Mouse (Mus musculus): ENCODE results near the gene Rab8b. TPM values are rescaled to one million over a fixed set of nuclear protein-coding genes. Genes with fewer than 3 reads are reported as not detected.

Gene Rab8b
- total RNA-seq (2021) = 10 to 100 TPM; 25.2 to 31.7 TPM

DNA sequence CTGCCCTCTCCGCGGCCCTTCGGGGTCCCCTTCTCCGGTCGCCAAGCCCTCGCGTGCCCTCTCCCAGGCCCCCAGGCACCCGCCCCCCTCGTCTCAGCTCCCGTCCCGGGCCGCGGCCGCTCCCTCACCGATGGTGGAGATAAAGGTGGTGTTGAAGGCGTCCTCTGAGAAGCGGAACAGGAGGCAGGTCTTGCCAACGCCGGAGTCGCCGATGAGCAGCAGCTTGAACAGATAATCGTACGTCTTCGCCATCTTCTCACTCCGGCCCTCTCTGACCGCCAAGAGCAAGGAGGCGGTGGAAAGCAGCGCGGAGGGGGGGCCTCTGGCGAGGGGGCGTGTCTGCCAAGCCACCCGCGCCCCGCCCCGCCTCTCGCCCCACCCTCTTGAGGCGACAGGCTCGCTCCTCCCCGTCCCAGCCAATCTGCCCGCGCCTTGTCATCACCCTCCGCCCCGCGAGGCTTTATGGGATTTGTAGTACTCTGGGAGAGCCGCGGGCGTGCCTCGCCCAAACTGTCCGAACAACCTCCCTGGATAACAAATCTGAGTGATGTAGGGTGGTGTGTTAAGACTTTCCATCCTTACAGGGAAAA is at the start of gene Rab8b:
Rab8b (minus strand) TSS at position 306 of the 590 bp plus-strand sequence.
- intact Hi-C loops (cut with DNase I) = no loop called here
- peak; percentile 95 to 96 for DNase-seq (ENCODE audit: low spot score in 2 of 2)

- DNase-seq (ENCODE audit: low spot score in 2 of 2) = no peak
- intact Hi-C loops (cut with DNase I) = no loop called here
Measured at GRCm38 (mm10) chr9:66967492-66967891, 48.0 kb upstream of the Rab8b start.

- no peak for DNase-seq (ENCODE audit: low spot score in 2 of 2)
Measured at GRCm38 (mm10) chr9:66961478-66961877, 42.0 kb upstream of the Rab8b start.

GRCm38 (mm10) chr9:66957451-66957850 is 38.0 kb upstream of the Rab8b start:
- intact Hi-C loops (cut with DNase I) = no loop called here
- no peak for DNase-seq (ENCODE audit: low spot score in 2 of 2)

More at GRCm38 (mm10) chr9:66961478-66961877, 42.0 kb upstream of the Rab8b start:
- intact Hi-C loops (cut with DNase I) = no loop called here

- DNase-seq (ENCODE audit: low spot score in 2 of 2) = no peak
- intact Hi-C loops (cut with DNase I) = no loop called here
Measured at GRCm38 (mm10) chr9:66952886-66953285, 33.4 kb upstream of the Rab8b start.

DNA sequence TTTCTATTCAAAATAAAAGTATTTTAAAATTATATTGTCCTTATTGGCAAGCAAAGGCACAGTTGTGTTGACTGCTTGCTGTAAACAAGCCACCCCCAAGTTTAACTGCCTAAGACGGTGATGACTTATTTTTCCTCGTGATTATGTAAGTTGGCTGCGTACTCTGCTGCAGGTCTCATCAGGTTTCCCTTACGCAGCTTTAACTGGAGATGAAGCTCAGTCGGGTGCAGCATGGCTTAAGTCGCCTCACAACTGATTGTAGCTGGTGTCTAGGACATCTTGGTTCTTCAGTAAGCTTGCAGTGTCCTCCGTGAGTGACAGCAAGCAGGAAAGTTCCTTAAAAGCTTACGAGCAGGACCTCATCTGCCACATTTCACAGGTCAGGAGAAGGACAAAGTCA is 32.8 kb upstream of the Rab8b start:
- intact Hi-C loops (cut with DNase I) = no loop called here
- no peak for DNase-seq (ENCODE audit: low spot score in 2 of 2)

GRCm38 (mm10) chr9:66948536-66948935 is 29.0 kb upstream of the Rab8b start:
- no peak for DNase-seq (ENCODE audit: low spot score in 2 of 2)
- intact Hi-C loops (cut with DNase I) = loop anchor here (10.0 kb wide), 1 partner anchor 434 kb away; the partner anchor contains the start of gene Fbxl22

GRCm38 (mm10) chr9:66945647-66946641 is 26.5 kb upstream of the Rab8b start, which contains the start of gene Rps27l:
TSS of gene Rps27l (plus strand) at chr9:66946086.
- intact Hi-C loops (cut with DNase I) = loop anchor here (10.0 kb wide), 1 partner anchor 431 kb away; the partner anchor contains the start of gene Fbxl22
- DNase-seq (ENCODE audit: low spot score in 2 of 2) = peak; percentile 90 to 92

DNA sequence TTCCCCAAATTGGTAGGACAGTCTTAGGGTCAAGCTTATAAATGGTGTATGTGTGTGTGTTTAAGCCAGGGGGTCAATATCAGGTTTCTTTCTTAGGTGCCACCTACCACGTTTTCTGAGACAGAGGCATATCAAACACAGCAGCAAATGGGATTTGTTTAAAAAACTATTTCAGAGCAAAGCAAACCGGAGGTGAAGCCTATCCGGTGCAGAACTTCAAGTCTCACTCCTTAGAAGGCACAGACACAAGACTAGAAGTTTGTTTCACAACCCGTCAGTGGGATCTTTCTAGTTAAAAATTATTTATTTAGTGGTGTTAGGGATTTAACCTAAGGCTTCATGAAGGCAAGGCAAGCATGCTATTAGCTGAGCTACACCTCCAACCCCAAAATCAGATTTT is 25.7 kb upstream of the Rab8b start:
- intact Hi-C loops (cut with DNase I) = loop anchor here (10.0 kb wide), 1 partner anchor 430 kb away; the partner anchor contains the start of gene Fbxl22
- peak in 1 of 2 experiments; percentile 0 for DNase-seq (ENCODE audit: low spot score in 2 of 2)

DNA sequence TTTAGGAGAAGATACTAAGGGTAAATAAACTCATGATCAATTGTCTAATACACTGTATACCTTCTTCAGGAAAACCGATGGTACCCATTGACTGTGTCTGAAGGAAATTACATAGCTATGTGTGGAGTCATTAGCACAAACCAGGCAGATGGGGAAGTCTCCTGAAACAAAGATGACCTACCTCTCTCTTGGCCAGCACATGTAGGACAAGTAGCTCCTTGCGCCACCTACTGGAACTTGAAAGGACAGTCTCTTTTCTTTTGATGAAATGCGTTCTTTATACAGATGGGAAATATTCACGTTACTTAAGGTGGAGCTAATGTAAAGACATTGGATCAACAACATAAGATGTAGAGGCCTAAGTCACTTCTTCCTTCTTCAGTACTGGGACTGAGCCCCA is 19.3 kb upstream of the Rab8b start:
- intact Hi-C loops (cut with DNase I) = loop anchor here (5.0 kb wide), 1 partner anchor 102 kb away; no protein-coding TSS in a partner anchor
- no peak for DNase-seq (ENCODE audit: low spot score in 2 of 2)

DNA sequence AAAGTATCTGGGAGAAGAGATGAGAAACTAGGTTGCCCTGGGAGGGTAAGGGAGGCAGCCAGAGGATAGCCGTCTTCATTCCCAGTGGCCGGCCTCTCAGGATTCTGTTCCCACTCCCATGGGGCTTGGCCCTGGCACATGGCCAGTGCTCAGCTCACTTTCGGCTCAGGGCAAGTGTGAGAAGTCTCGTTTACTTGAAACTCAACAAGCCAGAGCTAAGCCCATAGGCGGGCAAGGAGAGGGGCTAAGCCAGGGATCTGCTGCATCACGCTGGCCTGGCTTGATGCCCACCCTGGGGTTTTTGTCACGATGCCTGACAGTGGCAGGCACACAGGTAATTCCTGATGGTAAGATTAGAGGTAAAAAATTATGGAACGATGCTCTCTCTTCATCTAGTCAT is 18.0 kb upstream of the Rab8b start:
- peak in 1 of 2 experiments; percentile 4 for DNase-seq (ENCODE audit: low spot score in 2 of 2)
- intact Hi-C loops (cut with DNase I) = loop anchor here (5.0 kb wide), 1 partner anchor 100 kb away; no protein-coding TSS in a partner anchor

GRCm38 (mm10) chr9:66933869-66934808 is 14.7 kb upstream of the Rab8b start:
- intact Hi-C loops (cut with DNase I) = no loop called here
- DNase-seq (ENCODE audit: low spot score in 2 of 2) = peak in 1 of 2 experiments; percentile 1

DNA sequence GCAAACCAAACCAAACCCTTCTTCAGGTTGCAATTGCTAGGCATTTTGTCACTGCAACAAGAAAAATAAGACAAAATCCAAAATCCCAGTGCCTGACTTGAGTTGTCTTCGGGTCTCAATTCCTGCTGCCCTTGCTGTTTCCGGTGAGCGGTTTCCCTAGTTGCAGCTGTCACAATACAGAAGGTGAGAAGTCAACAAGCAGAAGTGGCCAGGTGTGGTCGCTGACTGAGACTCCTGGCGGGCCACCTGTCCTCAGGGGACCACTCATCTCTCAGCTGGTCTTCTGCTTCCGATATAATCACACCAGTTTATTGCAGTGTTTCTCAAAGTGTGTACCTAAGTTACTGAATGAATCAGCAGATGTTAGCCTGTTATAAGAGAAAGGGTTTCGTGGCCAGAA is 10.9 kb upstream of the Rab8b start:
- intact Hi-C loops (cut with DNase I) = no loop called here
- no peak for DNase-seq (ENCODE audit: low spot score in 2 of 2)

GRCm38 (mm10) chr9:66927696-66928402 is 8.4 kb upstream of the Rab8b start:
- DNase-seq (ENCODE audit: low spot score in 2 of 2) = no peak
- intact Hi-C loops (cut with DNase I) = no loop called here

GRCm38 (mm10) chr9:66925853-66926252 is 6.4 kb upstream of the Rab8b start:
- no peak for DNase-seq (ENCODE audit: low spot score in 2 of 2)
- intact Hi-C loops (cut with DNase I) = no loop called here

GRCm38 (mm10) chr9:66922076-66922475 is 2.6 kb upstream of the Rab8b start:
- intact Hi-C loops (cut with DNase I) = no loop called here
- DNase-seq (ENCODE audit: low spot score in 2 of 2) = no peak

GRCm38 (mm10) chr9:66920488-66921279 is 1.2 kb upstream of the Rab8b start:
- no peak for DNase-seq (ENCODE audit: low spot score in 2 of 2)
- intact Hi-C loops (cut with DNase I) = no loop called here

DNA sequence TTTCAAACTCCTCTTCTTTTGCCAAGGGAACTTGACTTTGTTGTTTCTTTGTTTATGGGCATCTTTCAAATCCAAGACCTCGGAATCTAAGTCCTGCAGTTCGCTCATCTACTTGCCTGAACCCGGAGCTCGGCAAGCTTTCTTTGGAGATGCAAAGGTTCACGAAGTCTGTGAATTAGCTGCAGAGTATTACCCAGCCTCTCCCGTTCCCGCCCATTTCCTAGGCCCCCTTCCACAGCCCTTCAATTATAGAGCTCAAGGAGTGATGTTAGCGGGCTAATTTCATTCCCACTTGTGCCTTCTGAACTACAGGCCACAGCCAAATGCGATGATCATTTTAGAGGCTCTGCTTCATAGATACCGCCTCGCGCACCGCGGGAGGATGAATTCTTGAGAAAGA is 494 bp upstream of the Rab8b start:
- intact Hi-C loops (cut with DNase I) = no loop called here
- DNase-seq (ENCODE audit: low spot score in 2 of 2) = no peak
